Mouse (Mus musculus) intestine, embryonic 14.5 days (tissue): ENCODE data around the gene Sgpp2. TPM values are rescaled to one million over a fixed set of nuclear protein-coding genes. Genes with fewer than 3 reads are reported as not detected.

ENCODE experiments used
- ATAC-seq: fragments of 200-750 bp; cut with Nextera tagmentation; replicated peaks from 2 replicates; pipeline ENCODE4 v1.8.0; 2017; ENCODE audit warnings: low read depth, moderate number of reproducible peaks, moderate TSS enrichment, moderate library complexity; ENCODE audit not compliant: low FRiP score, low TSS enrichment
- DNase-seq: peaks from one replicate; pipeline ENCODE4 v3.0.0-alpha.2; 2018; ENCODE audit warnings: low spot score
- H3K27ac ChIP-seq: fragments of 300-500 bp; sonication (generic); 2 replicates; pipeline ENCODE4 v1.5.1; 2014; ENCODE audit warnings: low read depth, mild to moderate bottlenecking, control low read depth
- H3K27me3 ChIP-seq: fragments of 300-500 bp; sonication (generic); replicated peaks from 2 replicates; pipeline ENCODE4 v1.6.1; 2014; ENCODE audit warnings: low read length, control low read depth; ENCODE audit not compliant: control insufficient read depth, insufficient read depth
- H3K36me3 ChIP-seq: fragments of 300-500 bp; sonication (generic); 2 replicates; pipeline ENCODE4 v1.6.1; 2014; ENCODE audit warnings: low read length, control low read depth; ENCODE audit not compliant: control insufficient read depth, insufficient read depth
- H3K4me1 ChIP-seq: fragments of 300-500 bp; sonication (generic); replicated peaks from 2 replicates; pipeline ENCODE4 v1.6.1; 2014; ENCODE audit warnings: low read length, control low read depth, mixed read lengths; ENCODE audit not compliant: control insufficient read depth, insufficient read depth
- H3K4me2 ChIP-seq: fragments of 300-500 bp; sonication (generic); 2 replicates; pipeline ENCODE4 v1.6.1; 2014; ENCODE audit warnings: low read length
- H3K4me3 ChIP-seq: fragments of 300-500 bp; sonication (generic); 2 replicates; pipeline ENCODE4 v1.5.1; 2014; ENCODE audit warnings: low read depth, low read length, control low read depth, mixed read lengths
- H3K9ac ChIP-seq: fragments of 300-500 bp; sonication (generic); 2 replicates; pipeline ENCODE4 v1.6.1; 2014; ENCODE audit warnings: mild to moderate bottlenecking, low read length
- H3K9me3 ChIP-seq: fragments of 300-500 bp; sonication (generic); 2 replicates; pipeline ENCODE4 v1.6.1; 2016; ENCODE audit warnings: low read length, control low read depth; ENCODE audit not compliant: control insufficient read depth
- WGBS: fragments of 180-500 bp; shearing (Covaris S2); extraction: QIAGEN DNeasy Blood & Tissue Kit; methylation state at CpG from one replicate; pipeline ENCODE4 v1.1.7; 2014; 5-methylcytosine and 5-hydroxymethylcytosine counted together
- polyA plus RNA-seq: library from polyadenylated mRNA; unstranded; fragments of >200 nt; fragmentation: Nextera tagmentation; extraction: Ambion mirVana; gene quantifications from 2 replicates; pipeline ENCODE4 v1.2.1, GENCODE M21; 2014

Sgpp2 gene
- polyA plus RNA-seq, 1 experiment from 2014 or later = 37.8 TPM

- H3K27ac ChIP-seq = no peak overlapping the region
Observed at GRCm38 (mm10) chr1:78420271-78420670, 110.1 kb downstream of the Sgpp2 start.

GRCm38 (mm10) chr1:78421749-78422148 is 111.6 kb downstream of the Sgpp2 start:
- no peak overlapping the region for H3K4me2 ChIP-seq
- 87% methylated on average over 5 of the region's 5 CpGs for WGBS
- 0 out of 2 replicates have a peak, but pooled peaks cover 4% of the 10 kb centered on the region for H3K4me1 ChIP-seq
- no peaks in the 10 kb centered on the region for H3K27me3 ChIP-seq
- no peak for DNase-seq
- H3K36me3 ChIP-seq = peaks cover 39% of the 10 kb centered on the region
- H3K9me3 ChIP-seq = no peaks in the 10 kb centered on the region
- no peak overlapping the region for H3K9ac ChIP-seq
- no peak overlapping the region for H3K4me3 ChIP-seq
- H3K27ac ChIP-seq = no peak overlapping the region
- ATAC-seq = no peak

More at GRCm38 (mm10) chr1:78420271-78420670, 110.1 kb downstream of the Sgpp2 start:
- Histone ChIP-seq H3K36me3 (peaks cover 39% of the 10 kb centered on the region), H3K27me3 (no peaks in the 10 kb centered on the region), H3K9me3 (no peaks in the 10 kb centered on the region), H3K4me3 (no peak overlapping the region), H3K4me1 (no peaks in the 10 kb centered on the region), H3K4me2 (no peak overlapping the region), H3K9ac (no peak overlapping the region)
- DNase-seq (no peak), ATAC-seq (no peak)
- WGBS = 90% methylated on average over 6 of the region's 6 CpGs

GRCm38 (mm10) chr1:78422576-78422975 is 112.4 kb downstream of the Sgpp2 start:
- Histone ChIP-seq H3K4me1 (0 out of 2 replicates have a peak, but pooled peaks cover 4% of the 10 kb centered on the region), H3K27me3 (no peaks in the 10 kb centered on the region), H3K4me3 (no peak overlapping the region), H3K27ac (no peak overlapping the region), H3K9ac (no peak overlapping the region), H3K36me3 (peaks cover 33% of the 10 kb centered on the region), H3K4me2 (no peak overlapping the region), H3K9me3 (no peaks in the 10 kb centered on the region)
- DNase-seq (no peak), ATAC-seq (no peak)
- 73% methylated on average over 2 of the region's 2 CpGs for WGBS

- H3K4me2 ChIP-seq = no peak overlapping the region
- WGBS = 67% methylated on average over 4 of the region's 4 CpGs
- H3K4me1 ChIP-seq = 0 out of 2 replicates have a peak, but pooled peaks cover 4% of the 10 kb centered on the region
- H3K27ac ChIP-seq = no peak overlapping the region
- no peaks in the 10 kb centered on the region for H3K9me3 ChIP-seq
- H3K27me3 ChIP-seq = no peaks in the 10 kb centered on the region
- peaks cover 24% of the 10 kb centered on the region for H3K36me3 ChIP-seq
- no peak for ATAC-seq
- no peak overlapping the region for H3K9ac ChIP-seq
- no peak overlapping the region for H3K4me3 ChIP-seq
- DNase-seq = no peak
Observed at GRCm38 (mm10) chr1:78424848-78425247, 114.7 kb downstream of the Sgpp2 start.

- Histone ChIP-seq H3K4me2 (no peak overlapping the region), H3K36me3 (peaks cover 24% of the 10 kb centered on the region), H3K4me1 (0 out of 2 replicates have a peak, but pooled peaks cover 4% of the 10 kb centered on the region), H3K9me3 (no peaks in the 10 kb centered on the region), H3K27ac (no peak overlapping the region), H3K4me3 (no peak overlapping the region), H3K9ac (no peak overlapping the region), H3K27me3 (no peaks in the 10 kb centered on the region)
- DNase-seq (no peak), ATAC-seq (no peak)
- 83% methylated on average over 7 of the region's 7 CpGs for WGBS
Observed at GRCm38 (mm10) chr1:78425309-78425708, 115.2 kb downstream of the Sgpp2 start.

- no peak overlapping the region for H3K9ac ChIP-seq
- DNase-seq (no peak), ATAC-seq (no peak)
- 0 out of 2 replicates have a peak, but pooled peaks cover 4% of the 10 kb centered on the region for H3K4me1 ChIP-seq
- WGBS = 78% methylated on average over 7 of the region's 7 CpGs
- no peaks in the 10 kb centered on the region for H3K9me3 ChIP-seq
- H3K27ac ChIP-seq = no peak overlapping the region
- no peaks in the 10 kb centered on the region for H3K27me3 ChIP-seq
- H3K4me2 ChIP-seq = no peak overlapping the region
- H3K4me3 ChIP-seq = no peak overlapping the region
- peaks cover 24% of the 10 kb centered on the region for H3K36me3 ChIP-seq
Observed at GRCm38 (mm10) chr1:78425793-78426700, 115.9 kb downstream of the Sgpp2 start.

GRCm38 (mm10) chr1:78426841-78427240 is 116.7 kb downstream of the Sgpp2 start:
- 79% methylated on average over 3 of the region's 3 CpGs for WGBS
- Histone ChIP-seq H3K4me1 (0 out of 2 replicates have a peak, but pooled peaks cover 4% of the 10 kb centered on the region), H3K9me3 (no peaks in the 10 kb centered on the region), H3K27ac (no peak overlapping the region), H3K4me2 (no peak overlapping the region), H3K27me3 (no peaks in the 10 kb centered on the region), H3K36me3 (peaks cover 24% of the 10 kb centered on the region), H3K4me3 (no peak overlapping the region), H3K9ac (no peak overlapping the region)
- DNase-seq (no peak), ATAC-seq (no peak)

GRCm38 (mm10) chr1:78428851-78429250 is 118.7 kb downstream of the Sgpp2 start:
- Histone ChIP-seq H3K36me3 (peaks cover 13% of the 10 kb centered on the region; the same call in 1 of the 2 replicates), H3K9me3 (no peaks in the 10 kb centered on the region), H3K27ac (no peak overlapping the region), H3K4me1 (0 out of 2 replicates have a peak, but pooled peaks cover 4% of the 10 kb centered on the region), H3K27me3 (no peaks in the 10 kb centered on the region), H3K9ac (no peak overlapping the region), H3K4me3 (no peak overlapping the region), H3K4me2 (no peak overlapping the region)
- no peak for DNase-seq
- ATAC-seq = no peak
- WGBS = 78% methylated on average over 11 of the region's 11 CpGs
